Mouse (Mus musculus): Measurements from ENCODE around the gene Zfp420. TPM values are rescaled to one million over a fixed set of nuclear protein-coding genes. Genes with fewer than 3 reads are reported as not detected.

The Zfp420 gene
- 6.4 and 6.6 TPM in 2 replicates for polyA plus RNA-seq (2015; fragmentation: Nextera tagmentation; extraction: Ambion mirVana)

GRCm38 (mm10) chr7:29859532-29860517, at the start of gene Zfp420:
Gene Zfp420, plus strand, starts transcription at chr7:29859979.
- ATAC-seq (ENCODE audit: borderline replicate concordance, extremely low read depth, low FRiP score, low TSS enrichment): peak; percentile 97
- H3K36me3 ChIP-seq: no peaks in the 10 kb centered on the region
- H3K27me3 ChIP-seq: no peaks in the 10 kb centered on the region
- peaks cover 6% of the 10 kb centered on the region; the same call in 1 of the 2 replicates for H3K4me1 ChIP-seq
- no peak within 1 kb of the TSS for H3K27ac ChIP-seq
- WGBS: 3% methylated on average over 32 of the region's 32 CpGs
- no peaks in the 10 kb centered on the region for H3K9me3 ChIP-seq
- peak within 1 kb of the TSS; percentile 57 for H3K9ac ChIP-seq
- peak within 1 kb of the TSS; percentile 68 for H3K4me3 ChIP-seq
- peak within 1 kb of the TSS; percentile 72 for H3K4me2 ChIP-seq

- no peaks in the 10 kb centered on the region for H3K27me3 ChIP-seq
- no peak overlapping the region for H3K27ac ChIP-seq
- no peak overlapping the region for H3K4me2 ChIP-seq
- ATAC-seq (ENCODE audit: borderline replicate concordance, extremely low read depth, low FRiP score, low TSS enrichment): no peak
- peaks cover 18% of the 10 kb centered on the region for H3K4me1 ChIP-seq
- no peaks in the 10 kb centered on the region for H3K36me3 ChIP-seq
- H3K9ac ChIP-seq: no peak overlapping the region
- no peak overlapping the region for H3K4me3 ChIP-seq
- 80% methylated on average over 1 of the region's 1 CpGs for WGBS
- no peaks in the 10 kb centered on the region for H3K9me3 ChIP-seq
These were observed 47.5 kb upstream of the Zfp420 start for GRCm38 (mm10) chr7:29812244-29812643.

- H3K4me2 ChIP-seq: peak overlapping the region; percentile 72
- peaks cover 29% of the 10 kb centered on the region for H3K4me1 ChIP-seq
- no peaks in the 10 kb centered on the region for H3K36me3 ChIP-seq
- no peaks in the 10 kb centered on the region for H3K27me3 ChIP-seq
- no peak for ATAC-seq (ENCODE audit: borderline replicate concordance, extremely low read depth, low FRiP score, low TSS enrichment)
- WGBS: 86% methylated on average over 2 of the region's 2 CpGs
- H3K9ac ChIP-seq: no peak overlapping the region
- H3K9me3 ChIP-seq: no peaks in the 10 kb centered on the region
- no peak overlapping the region for H3K27ac ChIP-seq
- no peak overlapping the region; the same call in 1 of the 2 replicates for H3K4me3 ChIP-seq
These were observed 45.4 kb upstream of the Zfp420 start for GRCm38 (mm10) chr7:29814381-29814780.

GRCm38 (mm10) chr7:29815061-29815784, 44.6 kb upstream of the Zfp420 start:
- Histone ChIP-seq H3K4me2 (peak overlapping the region; percentile 72), H3K36me3 (no peaks in the 10 kb centered on the region), H3K27ac (peak overlapping the region; percentile 91), H3K9ac (peak overlapping the region; percentile 73), H3K4me3 (peak overlapping the region; percentile 72), H3K9me3 (no peaks in the 10 kb centered on the region), H3K4me1 (peaks cover 31% of the 10 kb centered on the region), H3K27me3 (no peaks in the 10 kb centered on the region)
- WGBS: 2% methylated on average over 12 of the region's 12 CpGs
- peak; percentile 20; the same call in 1 of the 2 replicates for ATAC-seq (ENCODE audit: borderline replicate concordance, extremely low read depth, low FRiP score, low TSS enrichment)

- peak within 1 kb of the TSS; percentile 73 for H3K9ac ChIP-seq
- H3K27me3 ChIP-seq: no peaks in the 10 kb centered on the region
- peak within 1 kb of the TSS; percentile 72 for H3K4me3 ChIP-seq
- H3K4me1 ChIP-seq: peaks cover 31% of the 10 kb centered on the region
- H3K36me3 ChIP-seq: no peaks in the 10 kb centered on the region
- ATAC-seq (ENCODE audit: borderline replicate concordance, extremely low read depth, low FRiP score, low TSS enrichment): peak; percentile 95
- peak within 1 kb of the TSS; percentile 72 for H3K4me2 ChIP-seq
- H3K9me3 ChIP-seq: no peaks in the 10 kb centered on the region
- WGBS: under 1% methylated on average over 26 of the region's 26 CpGs
- peak within 1 kb of the TSS; percentile 91 for H3K27ac ChIP-seq
These were observed 43.8 kb upstream of the Zfp420 start, which contains the start of gene Zfp790 for GRCm38 (mm10) chr7:29815910-29816429. Gene Zfp790, plus strand, starts transcription at chr7:29816114.

- peaks cover 31% of the 10 kb centered on the region for H3K4me1 ChIP-seq
- peak; percentile 49; the same call in 1 of the 2 replicates for ATAC-seq (ENCODE audit: borderline replicate concordance, extremely low read depth, low FRiP score, low TSS enrichment)
- peaks cover 14% of the 10 kb centered on the region; the same call in 1 of the 2 replicates for H3K36me3 ChIP-seq
- H3K9ac ChIP-seq: peak overlapping the region; percentile 44
- 1% methylated on average over 12 of the region's 12 CpGs for WGBS
- peak overlapping the region; percentile 56 for H3K4me2 ChIP-seq
- no peaks in the 10 kb centered on the region for H3K27me3 ChIP-seq
- peak overlapping the region; percentile 57 for H3K4me3 ChIP-seq
- H3K27ac ChIP-seq: peak overlapping the region; percentile 13
- no peaks in the 10 kb centered on the region for H3K9me3 ChIP-seq
These were observed 41.0 kb upstream of the Zfp420 start for GRCm38 (mm10) chr7:29818619-29819254.

- no peaks in the 10 kb centered on the region for H3K4me1 ChIP-seq
- no peaks in the 10 kb centered on the region for H3K27me3 ChIP-seq
- H3K4me2 ChIP-seq: no peak overlapping the region
- H3K36me3 ChIP-seq: peaks cover 74% of the 10 kb centered on the region
- H3K9ac ChIP-seq: no peak overlapping the region
- WGBS: 81% methylated on average over 12 of the region's 12 CpGs
- no peak overlapping the region for H3K4me3 ChIP-seq
- no peak for ATAC-seq (ENCODE audit: borderline replicate concordance, extremely low read depth, low FRiP score, low TSS enrichment)
- H3K27ac ChIP-seq: no peak overlapping the region
- H3K9me3 ChIP-seq: no peaks in the 10 kb centered on the region
These were observed 31.8 kb upstream of the Zfp420 start for GRCm38 (mm10) chr7:29828001-29828400.

GRCm38 (mm10) chr7:29829804-29830203, 30.0 kb upstream of the Zfp420 start:
- Histone ChIP-seq H3K27me3 (no peaks in the 10 kb centered on the region), H3K4me1 (no peaks in the 10 kb centered on the region), H3K4me2 (no peak overlapping the region), H3K27ac (no peak overlapping the region), H3K4me3 (no peak overlapping the region), H3K9me3 (no peaks in the 10 kb centered on the region), H3K36me3 (peaks cover 70% of the 10 kb centered on the region), H3K9ac (no peak overlapping the region)
- ATAC-seq (ENCODE audit: borderline replicate concordance, extremely low read depth, low FRiP score, low TSS enrichment): no peak
- WGBS: 75% methylated on average over 12 of the region's 12 CpGs

GRCm38 (mm10) chr7:29836816-29837215, 23.0 kb upstream of the Zfp420 start:
- no peak overlapping the region for H3K9ac ChIP-seq
- no peaks in the 10 kb centered on the region for H3K4me1 ChIP-seq
- ATAC-seq (ENCODE audit: borderline replicate concordance, extremely low read depth, low FRiP score, low TSS enrichment): no peak
- H3K27me3 ChIP-seq: no peaks in the 10 kb centered on the region
- 72% methylated on average over 1 of the region's 1 CpGs for WGBS
- no peak overlapping the region for H3K4me2 ChIP-seq
- no peak overlapping the region for H3K4me3 ChIP-seq
- H3K27ac ChIP-seq: no peak overlapping the region
- peaks cover 16% of the 10 kb centered on the region for H3K36me3 ChIP-seq
- H3K9me3 ChIP-seq: no peaks in the 10 kb centered on the region

- H3K4me3 ChIP-seq: no peak overlapping the region
- H3K4me2 ChIP-seq: no peak overlapping the region
- H3K4me1 ChIP-seq: no peaks in the 10 kb centered on the region
- ATAC-seq (ENCODE audit: borderline replicate concordance, extremely low read depth, low FRiP score, low TSS enrichment): no peak
- WGBS: 78% methylated on average over 3 of the region's 3 CpGs
- H3K9me3 ChIP-seq: no peaks in the 10 kb centered on the region
- H3K36me3 ChIP-seq: peaks cover 6% of the 10 kb centered on the region
- no peaks in the 10 kb centered on the region for H3K27me3 ChIP-seq
- H3K9ac ChIP-seq: no peak overlapping the region
- H3K27ac ChIP-seq: no peak overlapping the region
These were observed 20.5 kb upstream of the Zfp420 start for GRCm38 (mm10) chr7:29839256-29839655.

- 89% methylated on average over 1 of the region's 1 CpGs for WGBS
- Histone ChIP-seq H3K36me3 (peaks cover 18% of the 10 kb centered on the region), H3K9me3 (no peaks in the 10 kb centered on the region), H3K27me3 (no peaks in the 10 kb centered on the region), H3K9ac (no peak overlapping the region), H3K4me1 (no peaks in the 10 kb centered on the region), H3K27ac (no peak overlapping the region), H3K4me2 (no peak overlapping the region), H3K4me3 (no peak overlapping the region)
- no peak for ATAC-seq (ENCODE audit: borderline replicate concordance, extremely low read depth, low FRiP score, low TSS enrichment)
These were observed 17.7 kb upstream of the Zfp420 start for GRCm38 (mm10) chr7:29842105-29842504.

All from lung, embryonic 15.5 days (tissue).